In the genomic region with DNA sequence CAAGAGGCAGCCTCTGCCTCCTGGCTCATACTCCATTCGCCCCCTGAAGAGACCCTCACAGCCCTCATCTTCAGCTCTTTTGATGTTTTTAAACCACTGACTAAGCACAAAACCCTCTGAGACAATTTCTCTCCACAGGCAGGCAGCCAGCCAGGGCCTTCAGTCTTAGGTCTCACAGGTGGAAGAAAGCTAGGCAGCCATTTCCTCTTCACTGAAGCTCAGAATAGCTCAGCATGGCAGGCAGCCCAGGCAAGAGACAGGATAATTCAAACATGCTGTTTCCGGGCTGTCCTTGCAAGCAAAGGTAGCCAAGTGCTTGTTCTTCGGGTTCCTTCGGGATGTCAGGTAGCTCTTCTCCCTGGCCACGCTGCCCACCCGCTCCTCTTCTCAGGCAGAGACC, we compare ENCODE assay signal across 9 mouse cellular contexts. TPM values are rescaled to one million over a fixed set of nuclear protein-coding genes. Genes with fewer than 3 reads are reported as not detected.
DNase-seq lines count a peak whose midpoint lies in the region; ATAC-seq and TF ChIP-seq lines count a peak whose summit lies in the region.
"Had no signal": no experiment of that assay in that cellular context is flagged by ENCODE, and none has a peak within 500 bp of the region (broad histone marks: within the 10 kb centered on the region; RNA-seq: fewer than 3 reads in every experiment).

No protein-coding gene starts in this region.

- H3K27me3 ChIP-seq in forebrain, embryonic 14.5 days (replicated peaks; ENCODE audit: control insufficient read depth, insufficient read depth, low read length) = no peaks in the 10 kb centered on the region
- H3K27me3 ChIP-seq in forebrain, embryonic 15.5 days = no peaks in the 10 kb centered on the region
- no peaks in the 10 kb centered on the region for H3K27me3 ChIP-seq in kidney, postnatal 0 days (ENCODE audit: insufficient read depth, low read length)
- no peaks in the 10 kb centered on the region for H3K27me3 ChIP-seq in neural tube, embryonic 15.5 days (replicated peaks)
- H3K27me3 ChIP-seq: liver, embryonic 15.5 days had no signal

- TF ChIP-seq CTCF in kidney, postnatal 0 days (IDR thresholded peaks at IDR 0.05; ENCODE audit: low read depth) = no peak

- peak overlapping the region; percentile 14; the same call in 1 of the 2 replicates for H3K27ac ChIP-seq in forebrain, embryonic 14.5 days (ENCODE audit: low read depth, low read length)
- H3K27ac ChIP-seq in forebrain, embryonic 15.5 days (replicated peaks) = no peak overlapping the region
- H3K27ac ChIP-seq in kidney, postnatal 0 days = peak overlapping the region; percentile 27; the same call in 1 of the 2 replicates
- peak overlapping the region; percentile 51 for H3K27ac ChIP-seq in neural tube, embryonic 15.5 days (replicated peaks)
- H3K27ac ChIP-seq: liver, embryonic 15.5 days had no signal

- no peak overlapping the region for H3K4me2 ChIP-seq in forebrain, embryonic 14.5 days (ENCODE audit: low read length)
- no peak overlapping the region for H3K4me2 ChIP-seq in forebrain, embryonic 15.5 days (replicated peaks)
- no peak overlapping the region for H3K4me2 ChIP-seq in kidney, postnatal 0 days (ENCODE audit: low read length)
- H3K4me2 ChIP-seq in neural tube, embryonic 15.5 days = no peak overlapping the region
- H3K4me2 ChIP-seq: liver, embryonic 15.5 days had no signal

- H3K4me3 ChIP-seq in forebrain, embryonic 14.5 days (ENCODE audit: low read depth, low read length) = no peak overlapping the region
- H3K4me3 ChIP-seq in forebrain, embryonic 15.5 days = no peak overlapping the region
- no peak overlapping the region for H3K4me3 ChIP-seq in kidney, postnatal 0 days (replicated peaks; ENCODE audit: low read depth, low read length)
- H3K4me3 ChIP-seq in neural tube, embryonic 15.5 days (replicated peaks) = no peak overlapping the region
- H3K4me3 ChIP-seq: liver, embryonic 15.5 days had no signal

- no peak for ATAC-seq in forebrain, embryonic 14.5 days
- no peak for ATAC-seq in forebrain, embryonic 15.5 days (replicated peaks)
- ATAC-seq in kidney, postnatal 0 days (replicated peaks; ENCODE audit: low FRiP score, low read depth) = no peak
- no peak for ATAC-seq in neural tube, embryonic 15.5 days (ENCODE audit: low FRiP score)
- ATAC-seq in megakaryocyte, adult 5-6 weeks (ENCODE audit: poor library complexity, severe bottlenecking) = no peak

- 79% methylated on average over 6 of the region's 6 CpGs for WGBS in forebrain, embryonic 14.5 days
- 77% methylated on average over 6 of the region's 6 CpGs for WGBS in forebrain, embryonic 15.5 days
- 77% methylated on average over 6 of the region's 6 CpGs for WGBS in kidney, postnatal 0 days
- WGBS in neural tube, embryonic 15.5 days = 87% methylated on average over 6 of the region's 6 CpGs

- peaks cover 20% of the 10 kb centered on the region for H3K36me3 ChIP-seq in forebrain, embryonic 14.5 days (ENCODE audit: control insufficient read depth, insufficient read depth, low read length)
- H3K36me3 ChIP-seq in forebrain, embryonic 15.5 days = no peaks in the 10 kb centered on the region; the same call in 1 of the 2 replicates
- H3K36me3 ChIP-seq in kidney, postnatal 0 days (ENCODE audit: insufficient read depth, low read length) = 0 out of 2 replicates have a peak, but pooled peaks cover 15% of the 10 kb centered on the region
- H3K36me3 ChIP-seq in neural tube, embryonic 15.5 days = peaks cover 28% of the 10 kb centered on the region

- H3K9me3 ChIP-seq in forebrain, embryonic 14.5 days (replicated peaks; ENCODE audit: control insufficient read depth, low read length) = no peaks in the 10 kb centered on the region
- H3K9me3 ChIP-seq in forebrain, embryonic 15.5 days = no peaks in the 10 kb centered on the region
- no peaks in the 10 kb centered on the region for H3K9me3 ChIP-seq in kidney, postnatal 0 days (replicated peaks; ENCODE audit: low read length)
- H3K9me3 ChIP-seq in neural tube, embryonic 15.5 days (replicated peaks) = no peaks in the 10 kb centered on the region
- H3K9me3 ChIP-seq: liver, embryonic 15.5 days had no signal

- no peak overlapping the region for H3K9ac ChIP-seq in forebrain, embryonic 14.5 days (ENCODE audit: low read length)
- H3K9ac ChIP-seq in forebrain, embryonic 15.5 days (replicated peaks) = no peak overlapping the region
- H3K9ac ChIP-seq in kidney, postnatal 0 days (ENCODE audit: low read depth, low read length) = no peak overlapping the region
- no peak overlapping the region for H3K9ac ChIP-seq in neural tube, embryonic 15.5 days (replicated peaks)
- H3K9ac ChIP-seq: liver, embryonic 15.5 days had no signal

- DNase-seq in forebrain, embryonic 14.5 days (ENCODE audit: low spot score) = no peak
- DNase-seq in adrenal gland, postnatal 36 days = peak; percentile 50 to 69
- peak; percentile 76 to 82 for DNase-seq in heart, adult 18-20 months
- peak; percentile 34 for DNase-seq in kidney, postnatal 0 days (ENCODE audit: low spot score)
- DNase-seq in thymus, adult 18-20 months = no peak

- H3K4me1 ChIP-seq in forebrain, embryonic 14.5 days (ENCODE audit: control insufficient read depth, insufficient read depth, low read length) = no peaks in the 10 kb centered on the region
- H3K4me1 ChIP-seq in forebrain, embryonic 15.5 days = 0 out of 2 replicates have a peak, but pooled peaks cover 4% of the 10 kb centered on the region
- no peaks in the 10 kb centered on the region; the same call in 1 of the 2 replicates for H3K4me1 ChIP-seq in kidney, postnatal 0 days (replicated peaks; ENCODE audit: insufficient read depth, low read length)
- H3K4me1 ChIP-seq in neural tube, embryonic 15.5 days = peaks cover 4% of the 10 kb centered on the region; the same call in 1 of the 2 replicates

RNA-seq across cellular contexts. Expression of gene Mtss1l, which starts 50.0 kb away (rescaled TPM):
- 16.5 and 20.1 TPM in 2 replicates for polyA plus RNA-seq in forebrain, embryonic 14.5 days (2014; fragmentation: Nextera tagmentation; extraction: Ambion mirVana)
- 22.5 and 32.2 TPM in 2 replicates for polyA plus RNA-seq in forebrain, embryonic 15.5 days (2015; fragmentation: Nextera tagmentation; extraction: Ambion mirVana)
- 10 to 100 TPM; 20.8 to 23.1 TPM for total RNA-seq in adrenal gland, postnatal 36 days (2021)
- total RNA-seq in heart, adult 18-20 months (2021) = 10 to 100 TPM; 32.0 to 37.8 TPM
- 8.7 and 12.4 TPM in 2 replicates for polyA plus RNA-seq in kidney, postnatal 0 days (2015; fragmentation: Nextera tagmentation; extraction: Ambion mirVana)
- 21.2 and 31.8 TPM in 2 replicates for polyA plus RNA-seq in neural tube, embryonic 15.5 days (2015; fragmentation: Nextera tagmentation; extraction: Ambion mirVana)
- 0.80 and 0.85 TPM in 2 replicates for total RNA-seq in megakaryocyte, adult 5-6 weeks (2015)
- 0.04 and 0.41 TPM in 2 replicates for total RNA-seq in megakaryocyte, adult 5-6 weeks (2017)

RNA-seq across cellular contexts. Expression of gene Vac14, which starts 52.9 kb away (rescaled TPM):
- 25.8 and 27.1 TPM in 2 replicates for polyA plus RNA-seq in forebrain, embryonic 14.5 days (2014; fragmentation: Nextera tagmentation; extraction: Ambion mirVana)
- 27.9 and 29.1 TPM in 2 replicates for polyA plus RNA-seq in forebrain, embryonic 15.5 days (2015; fragmentation: Nextera tagmentation; extraction: Ambion mirVana)
- total RNA-seq in adrenal gland, postnatal 36 days (2021) = 10 to 100 TPM; 27.3 to 30.3 TPM
- total RNA-seq in heart, adult 18-20 months (2021) = 10 to 100 TPM; 15.8 to 16.1 TPM
- polyA plus RNA-seq in kidney, postnatal 0 days (2015; fragmentation: Nextera tagmentation; extraction: Ambion mirVana) = 14.9 and 16.1 TPM in 2 replicates
- polyA plus RNA-seq in neural tube, embryonic 15.5 days (2015; fragmentation: Nextera tagmentation; extraction: Ambion mirVana) = 26.8 and 28.8 TPM in 2 replicates
- 36.1 and 37.6 TPM in 2 replicates for total RNA-seq in megakaryocyte, adult 5-6 weeks (2015)
- total RNA-seq in megakaryocyte, adult 5-6 weeks (2017) = 24.3 and 25.5 TPM in 2 replicates

Comparison
In these comparisons a context has a peak if more than half of its experiments do, and no peak if none do; other contexts are left out.
1. DNase-seq: peak in adrenal gland, postnatal 36 days (2 of 2), heart, adult 18-20 months (2 of 2) and kidney, postnatal 0 days (single experiment); none in forebrain, embryonic 14.5 days (single experiment) and thymus, adult 18-20 months (0 of 2).